Mouse (Mus musculus) cerebellum, adult 9-11 months (tissue): ENCODE data around the gene Ccdc28b.

Experiments used
- DNase-seq: peaks from one replicate; pipeline ENCODE4 v3.0.0; 2022

The Ccdc28b gene

DNA sequence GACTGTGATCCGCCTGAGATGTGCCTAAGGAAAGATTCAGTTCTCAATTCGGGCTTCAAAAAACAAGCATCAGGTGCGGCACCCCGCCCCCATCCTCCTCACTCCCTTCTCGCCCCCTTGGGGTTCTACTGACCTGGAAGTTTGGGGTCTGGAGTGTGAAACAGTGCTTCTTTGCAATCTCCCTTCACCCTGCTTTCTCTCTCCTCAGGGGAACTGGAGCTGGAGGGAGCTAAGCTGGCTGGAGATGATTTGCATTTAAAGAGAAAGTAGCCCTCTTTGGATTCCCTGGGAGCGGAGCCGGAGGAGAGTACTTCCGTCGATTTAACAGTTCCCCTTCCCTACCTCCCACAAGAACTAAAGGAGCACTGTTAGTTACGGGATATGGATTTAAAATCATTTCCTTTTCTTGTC, at the start of gene Ccdc28b:
Gene Ccdc28b (minus strand): TSS at position 267 of the 411 bp plus-strand sequence.
- peak; percentile 73 for DNase-seq

DNA sequence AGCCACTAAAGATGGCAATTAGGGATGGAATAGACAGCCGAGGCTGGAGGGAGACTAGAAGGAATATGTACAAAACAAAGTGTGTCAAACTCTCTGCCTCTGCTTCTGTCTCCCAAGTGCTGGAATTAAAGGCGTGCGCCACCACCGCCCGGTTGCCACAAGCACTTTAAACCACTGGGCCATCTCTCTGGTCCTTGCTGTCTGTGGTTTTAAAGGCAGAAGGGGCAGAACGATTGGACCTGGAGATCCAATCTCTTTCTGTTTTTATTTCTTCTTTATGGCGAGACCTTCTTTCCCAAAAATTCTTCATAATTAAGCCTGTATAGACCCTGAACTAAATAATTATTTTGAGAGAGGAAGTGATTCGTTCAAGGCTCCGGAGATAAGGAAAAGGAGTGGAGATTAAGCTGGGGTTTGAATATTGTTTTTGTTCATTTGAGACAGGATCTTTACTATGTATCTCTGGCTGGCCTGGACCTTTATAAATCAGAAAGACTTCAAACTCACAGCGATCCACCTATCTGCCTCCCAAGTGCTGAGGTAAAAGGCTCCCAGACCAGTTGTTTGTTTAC, 49.2 kb upstream of the Ccdc28b start:
- no peak for DNase-seq

DNA sequence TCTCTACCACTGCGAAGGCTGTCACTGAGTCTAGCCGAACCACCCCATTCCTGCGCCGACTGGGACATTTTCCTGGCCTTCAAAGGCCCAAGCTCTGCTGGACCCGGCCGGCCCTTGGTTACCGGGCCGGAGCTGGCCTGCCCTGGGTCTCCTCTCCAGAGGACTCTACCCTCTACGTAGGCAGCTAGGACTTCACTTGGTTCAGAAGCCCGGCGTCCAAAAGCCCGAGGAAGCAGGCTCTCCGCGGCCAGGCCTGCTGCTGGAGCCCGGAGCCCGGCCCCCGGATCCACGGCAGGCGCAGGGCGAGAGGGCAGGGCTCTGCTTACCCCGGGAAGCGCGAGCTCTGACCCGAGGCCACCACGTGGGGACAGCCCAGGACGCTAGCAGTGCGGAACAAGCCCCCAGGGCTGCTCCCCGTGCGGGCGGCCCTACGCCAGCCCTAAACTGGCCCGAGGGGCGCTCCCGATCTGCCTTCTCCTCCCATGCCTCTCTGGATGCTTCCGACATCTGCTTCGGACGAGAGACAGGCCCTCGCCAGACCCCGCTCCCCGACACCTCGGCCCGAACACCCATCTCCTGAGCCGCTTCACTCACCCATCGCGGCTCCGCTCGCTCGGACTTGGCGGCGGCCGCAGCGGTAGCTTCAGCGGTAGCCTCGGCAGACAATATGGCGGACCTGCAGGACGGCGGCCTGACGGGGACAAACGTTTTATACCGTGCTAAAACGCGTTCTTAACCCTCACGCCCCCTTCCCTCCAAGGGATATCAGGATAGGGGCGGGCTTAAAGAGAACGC, 48.5 kb upstream of the Ccdc28b start, which contains the start of gene Kpna6:
Gene Kpna6 (minus strand): TSS at position 685 of the 795 bp plus-strand sequence.
- DNase-seq = peak; percentile 88

- DNase-seq = peak; percentile 30
Observed at GRCm38 (mm10) chr4:129671491-129672082, 47.8 kb upstream of the Ccdc28b start.

DNA sequence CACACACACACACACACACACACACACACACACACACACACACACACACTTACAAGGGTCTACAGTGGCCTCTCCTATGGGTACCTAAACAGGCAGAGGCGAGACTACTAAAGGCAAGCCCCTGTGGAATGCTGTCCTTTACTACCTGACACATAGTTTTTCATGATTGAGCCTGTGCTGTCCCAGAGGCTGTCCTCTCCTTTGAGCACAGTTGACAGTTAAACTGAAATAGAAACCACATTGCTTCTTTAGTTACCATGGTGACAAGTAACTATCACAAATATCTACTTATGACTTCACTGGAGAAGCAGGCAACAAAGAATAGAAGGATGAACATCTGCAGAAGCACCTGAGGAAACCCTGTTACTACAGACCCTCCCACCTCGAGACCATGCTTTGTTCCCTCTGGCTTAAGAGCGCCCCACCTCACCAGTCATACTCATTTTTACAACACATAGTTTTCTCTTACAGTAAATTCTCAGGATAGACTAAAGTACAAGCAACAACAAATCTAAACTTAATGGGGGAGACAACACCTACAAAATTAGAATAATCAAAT, 38.6 kb upstream of the Ccdc28b start:
- no peak for DNase-seq

DNA sequence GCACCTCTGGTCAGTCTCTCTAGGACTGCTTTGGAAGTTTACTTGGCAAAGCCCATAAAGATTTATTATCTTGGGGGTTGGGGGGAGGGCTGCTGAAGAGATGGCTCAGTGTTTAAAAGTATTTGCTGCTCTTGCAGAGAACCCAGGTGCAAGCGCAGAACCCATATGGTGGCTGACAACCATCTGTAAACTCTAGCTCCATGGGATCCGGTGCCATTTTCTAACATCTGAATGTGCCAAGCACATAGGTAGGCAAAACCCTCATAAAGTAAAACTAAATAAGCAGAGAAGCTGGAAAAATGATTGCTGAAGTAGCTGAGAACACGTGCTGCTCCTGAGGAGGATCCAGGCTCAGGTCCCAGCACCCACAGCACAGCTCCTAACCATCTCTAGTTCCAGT, 37.8 kb upstream of the Ccdc28b start:
- no peak for DNase-seq

DNA sequence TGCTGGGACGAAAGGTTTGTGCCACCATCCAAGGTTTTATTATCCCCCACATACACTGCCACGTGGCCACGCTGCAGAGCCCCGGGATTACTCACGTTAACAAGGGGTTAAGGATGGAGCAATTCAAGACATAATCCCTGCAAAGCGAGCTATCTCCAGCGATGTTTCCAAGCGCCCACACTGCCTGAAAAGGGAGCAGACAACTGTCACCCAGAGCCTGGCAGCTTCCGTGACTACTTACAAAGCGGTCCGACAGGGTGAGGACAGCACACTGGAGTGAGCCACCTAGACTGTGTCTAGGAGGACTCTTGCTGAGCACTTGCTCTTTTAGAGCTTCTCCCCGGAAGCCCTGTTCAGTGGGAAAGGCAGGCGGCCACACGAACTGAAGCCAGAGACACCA, 31.0 kb upstream of the Ccdc28b start:
- no peak for DNase-seq

- no peak for DNase-seq
Observed at GRCm38 (mm10) chr4:129650359-129650758, 26.6 kb upstream of the Ccdc28b start.

GRCm38 (mm10) chr4:129648656-129649055, 24.9 kb upstream of the Ccdc28b start:
- DNase-seq = no peak

DNA sequence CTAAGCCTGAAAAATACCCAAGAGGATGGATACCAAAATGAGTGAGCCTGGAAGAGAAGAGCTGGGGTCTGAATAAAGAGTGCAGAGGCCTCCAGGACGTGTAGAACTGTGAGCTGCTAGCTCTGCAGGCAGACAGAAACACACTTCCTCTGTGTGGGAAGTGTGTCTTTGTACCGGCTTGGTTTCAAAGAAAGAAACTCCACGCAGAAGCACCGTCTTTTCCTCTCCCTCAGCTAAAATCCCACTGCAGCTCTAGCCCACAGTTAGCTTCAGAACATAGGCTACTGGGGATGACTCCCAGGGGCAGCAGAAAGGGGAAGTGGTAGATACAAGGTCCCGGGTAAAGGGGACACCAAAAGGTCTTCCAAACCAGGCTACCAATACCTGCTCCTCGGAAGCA, 21.5 kb upstream of the Ccdc28b start:
- no peak for DNase-seq

DNA sequence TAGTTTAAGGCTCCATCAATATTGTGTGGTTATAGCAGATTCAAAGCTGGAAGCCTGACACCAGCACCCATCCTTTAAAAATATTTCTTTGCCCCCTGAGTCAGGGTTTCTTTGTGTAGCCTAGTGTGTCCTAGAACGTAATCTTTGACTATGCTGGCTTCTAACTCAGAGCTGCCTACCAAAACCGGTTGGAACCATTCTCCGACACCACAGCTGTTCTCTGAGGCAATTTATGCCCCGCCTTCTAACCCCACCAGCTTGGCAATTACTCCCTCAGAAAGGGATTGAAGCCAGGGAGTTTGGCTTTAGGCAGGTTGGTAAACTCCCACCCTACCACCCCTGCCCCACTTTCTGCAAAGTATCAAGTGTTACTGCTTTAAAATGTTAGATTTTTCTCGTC, 18.0 kb upstream of the Ccdc28b start:
- DNase-seq = peak; percentile 64

GRCm38 (mm10) chr4:129640638-129641467, 17.1 kb upstream of the Ccdc28b start, which contains the start of gene Txlna:
Gene Txlna, minus strand, starts transcription at chr4:129641065.
- DNase-seq = peak; percentile 99

GRCm38 (mm10) chr4:129640101-129640637, 16.4 kb upstream of the Ccdc28b start:
- DNase-seq = peak; percentile 79

GRCm38 (mm10) chr4:129639221-129639620, 15.5 kb upstream of the Ccdc28b start:
- peak; percentile 58 for DNase-seq

- no peak for DNase-seq
Observed at GRCm38 (mm10) chr4:129633852-129634251, 10.1 kb upstream of the Ccdc28b start.

GRCm38 (mm10) chr4:129631867-129632266, 8.1 kb upstream of the Ccdc28b start:
- DNase-seq = peak; percentile 14

GRCm38 (mm10) chr4:129630944-129631343, 7.2 kb upstream of the Ccdc28b start:
- peak; percentile 50 for DNase-seq

DNA sequence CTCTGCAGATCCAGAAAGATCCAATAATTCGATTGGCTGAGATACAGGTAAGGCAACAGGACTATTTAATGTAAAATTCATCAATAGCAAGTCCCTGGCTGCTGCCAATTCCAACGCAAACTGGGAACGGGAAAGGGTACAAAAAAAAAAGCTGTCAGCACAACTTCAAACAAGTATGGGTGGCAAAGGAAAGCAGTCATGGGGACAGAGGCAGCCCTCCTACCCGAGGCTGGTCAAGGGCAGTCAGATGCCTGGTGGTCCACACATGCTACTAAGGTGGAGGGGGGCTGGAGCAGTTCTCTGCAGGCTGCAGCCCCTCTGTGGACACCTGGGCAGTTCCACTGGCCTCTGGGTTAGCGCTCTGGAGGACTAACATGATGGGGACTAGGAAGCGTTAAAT, 2.3 kb upstream of the Ccdc28b start:
- DNase-seq = peak; percentile 50

GRCm38 (mm10) chr4:129625496-129625895, 1.7 kb upstream of the Ccdc28b start:
- DNase-seq = peak; percentile 58

DNA sequence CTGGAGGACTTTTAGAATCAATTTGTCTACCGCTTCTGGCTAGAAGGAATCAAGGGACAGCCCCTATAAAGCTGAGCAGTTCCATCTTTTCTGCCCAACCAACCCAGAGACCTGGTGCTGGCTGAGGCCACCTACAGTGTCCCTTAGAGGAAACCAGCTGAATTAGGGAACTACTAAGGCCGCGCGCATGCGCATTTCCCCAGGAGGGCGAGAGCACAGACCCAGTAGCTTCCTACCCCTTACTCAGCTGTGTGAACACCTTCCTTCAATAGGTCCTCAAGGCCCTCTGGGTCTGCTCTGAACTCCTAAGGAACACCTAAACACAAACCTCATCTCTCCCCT, 1.3 kb upstream of the Ccdc28b start:
- DNase-seq = peak; percentile 85

DNA sequence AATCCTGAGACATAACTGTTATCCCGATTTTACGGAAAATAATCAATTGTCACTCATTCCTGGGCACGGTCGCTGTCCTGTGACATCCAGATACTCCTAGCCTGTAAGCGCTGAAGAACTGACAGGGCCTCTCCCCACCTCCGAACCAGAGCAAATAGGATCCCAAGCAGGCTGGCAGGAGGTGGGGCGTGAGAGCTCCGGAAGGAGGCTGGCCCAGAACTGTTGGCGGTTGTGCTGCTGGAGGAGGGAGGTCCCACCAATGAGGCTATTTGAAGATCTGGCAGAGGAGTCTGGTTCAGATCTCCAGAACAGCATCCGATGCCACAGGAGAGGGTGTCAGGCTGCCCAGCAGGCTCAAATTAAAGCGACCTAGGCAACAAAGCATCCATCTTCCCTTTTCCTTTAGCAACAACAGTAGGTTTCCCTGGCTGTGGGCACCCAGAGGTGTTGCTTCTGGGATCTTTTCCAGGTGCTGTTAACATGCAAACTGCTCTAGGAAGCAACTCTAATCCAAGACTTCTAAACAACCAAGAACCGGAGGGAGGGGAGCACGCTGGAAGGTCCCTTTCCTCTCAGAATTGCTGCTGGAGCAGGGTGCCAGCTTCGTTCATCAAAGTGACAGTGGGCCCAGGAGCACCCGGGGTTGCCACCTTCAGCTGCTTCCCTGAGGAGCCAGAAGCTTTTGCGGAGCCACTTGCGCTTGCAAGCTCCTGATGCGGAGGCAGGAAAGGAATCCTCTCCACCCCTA, 708 bp upstream of the Ccdc28b start:
- DNase-seq = peak; percentile 96
